Mouse (Mus musculus) kidney, embryonic 14.5 days (tissue): ENCODE measurements around the gene Ssr3. TPM values are rescaled to one million over a fixed set of nuclear protein-coding genes. Genes with fewer than 3 reads are reported as not detected.

Experiments used
- ATAC-seq: fragments of 200-750 bp; cut with Nextera tagmentation; 2 replicates; pipeline ENCODE4 v1.8.0; 2017; ENCODE audit warnings: moderate number of reproducible peaks, mild to moderate bottlenecking, moderate TSS enrichment, moderate library complexity; ENCODE audit not compliant: low FRiP score, low TSS enrichment
- H3K27ac ChIP-seq: fragments of 300-500 bp; sonication (generic); 2 replicates; pipeline ENCODE4 v1.5.1; 2014; ENCODE audit warnings: low read depth, mild to moderate bottlenecking, low read length, moderate library complexity, mixed read lengths
- H3K27me3 ChIP-seq: fragments of 300-500 bp; sonication (generic); 2 replicates; pipeline ENCODE4 v1.6.1; 2014; ENCODE audit warnings: mild to moderate bottlenecking, low read length; ENCODE audit not compliant: control insufficient read depth, insufficient read depth
- H3K36me3 ChIP-seq: fragments of 300-500 bp; sonication (generic); 2 replicates; pipeline ENCODE4 v1.6.1; 2014; ENCODE audit warnings: low read length, mixed read lengths; ENCODE audit not compliant: control insufficient read depth, insufficient read depth
- H3K4me1 ChIP-seq: fragments of 300-500 bp; sonication (generic); 2 replicates; pipeline ENCODE4 v1.6.1; 2014; ENCODE audit warnings: low read length, mixed read lengths; ENCODE audit not compliant: control insufficient read depth, insufficient read depth
- H3K4me2 ChIP-seq: fragments of 300-500 bp; sonication (generic); replicated peaks from 2 replicates; pipeline ENCODE4 v1.6.1; 2014; ENCODE audit warnings: low read depth, mild to moderate bottlenecking, low read length
- H3K4me3 ChIP-seq: fragments of 300-500 bp; sonication (generic); 2 replicates; pipeline ENCODE4 v1.5.1; 2014; ENCODE audit warnings: mild to moderate bottlenecking, low read length
- H3K9ac ChIP-seq: fragments of 300-500 bp; sonication (generic); 2 replicates; pipeline ENCODE4 v1.6.1; 2014; ENCODE audit warnings: low read depth, mild to moderate bottlenecking, low read length, moderate library complexity
- H3K9me3 ChIP-seq: fragments of 300-500 bp; sonication (generic); 2 replicates; pipeline ENCODE4 v1.6.1; 2016; ENCODE audit warnings: low read length; ENCODE audit not compliant: control insufficient read depth
- WGBS: fragments of 180-500 bp; shearing (Covaris S2); extraction: QIAGEN DNeasy Blood & Tissue Kit; methylation state at CpG from one replicate; pipeline ENCODE4 v1.1.7; 2014; 5-methylcytosine and 5-hydroxymethylcytosine counted together
- polyA plus RNA-seq: library from polyadenylated mRNA; unstranded; fragments of >200 nt; fragmentation: Nextera tagmentation; extraction: Ambion mirVana; gene quantifications from 2 replicates; pipeline ENCODE4 v1.2.1, GENCODE M21; 2014

Gene Ssr3
- polyA plus RNA-seq, 1 experiment from 2014 or later, result 323 TPM

DNA sequence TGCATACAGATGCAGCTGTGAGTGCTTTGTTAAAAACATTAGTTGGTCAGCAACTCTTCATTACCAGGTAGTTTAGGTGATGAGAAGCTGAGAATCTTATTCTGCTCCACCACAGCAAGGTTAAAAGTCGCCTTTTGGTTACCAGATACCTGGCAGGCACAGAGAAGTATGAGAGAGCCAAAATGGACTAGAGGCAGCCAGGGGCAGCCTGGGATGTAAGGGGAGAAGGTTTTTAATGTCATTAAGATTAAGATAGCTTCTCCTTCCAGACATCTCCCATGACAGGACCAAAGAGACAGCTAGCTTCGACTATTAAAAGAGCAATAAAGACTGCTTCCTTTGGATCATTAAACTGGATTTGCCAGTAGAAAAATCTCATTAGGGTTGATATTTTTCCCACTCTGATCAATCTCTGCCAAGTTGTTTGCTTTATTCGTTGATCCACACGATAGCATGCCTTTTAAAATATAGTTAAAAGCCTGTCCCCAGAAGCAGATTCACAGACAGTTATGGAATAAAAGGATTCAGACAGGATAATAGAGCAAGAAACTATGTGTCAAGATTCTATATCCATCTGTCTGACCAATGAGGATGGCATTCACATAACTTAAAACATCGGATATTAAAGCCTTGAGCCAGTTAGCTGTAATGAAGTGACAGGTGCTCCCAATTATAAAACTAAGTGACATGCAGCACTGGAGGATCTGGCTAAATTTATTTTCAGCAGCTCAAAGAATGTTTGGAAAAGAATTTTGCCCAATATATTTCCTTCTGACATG is 52.1 kb downstream of the Ssr3 start:
- Histone ChIP-seq H3K27me3 (no peaks in the 10 kb centered on the region), H3K4me3 (no peak overlapping the region), H3K27ac (no peak overlapping the region), H3K4me2 (no peak overlapping the region), H3K4me1 (peaks cover 5% of the 10 kb centered on the region; the same call in 1 of the 2 replicates), H3K36me3 (no peaks in the 10 kb centered on the region), H3K9me3 (no peaks in the 10 kb centered on the region), H3K9ac (no peak overlapping the region)
- 0 out of 2 replicates have a peak, but pooled peaks have one; percentile 43 for ATAC-seq
- 48% methylated on average over 5 of the region's 5 CpGs for whole genome bisulfite sequencing

DNA sequence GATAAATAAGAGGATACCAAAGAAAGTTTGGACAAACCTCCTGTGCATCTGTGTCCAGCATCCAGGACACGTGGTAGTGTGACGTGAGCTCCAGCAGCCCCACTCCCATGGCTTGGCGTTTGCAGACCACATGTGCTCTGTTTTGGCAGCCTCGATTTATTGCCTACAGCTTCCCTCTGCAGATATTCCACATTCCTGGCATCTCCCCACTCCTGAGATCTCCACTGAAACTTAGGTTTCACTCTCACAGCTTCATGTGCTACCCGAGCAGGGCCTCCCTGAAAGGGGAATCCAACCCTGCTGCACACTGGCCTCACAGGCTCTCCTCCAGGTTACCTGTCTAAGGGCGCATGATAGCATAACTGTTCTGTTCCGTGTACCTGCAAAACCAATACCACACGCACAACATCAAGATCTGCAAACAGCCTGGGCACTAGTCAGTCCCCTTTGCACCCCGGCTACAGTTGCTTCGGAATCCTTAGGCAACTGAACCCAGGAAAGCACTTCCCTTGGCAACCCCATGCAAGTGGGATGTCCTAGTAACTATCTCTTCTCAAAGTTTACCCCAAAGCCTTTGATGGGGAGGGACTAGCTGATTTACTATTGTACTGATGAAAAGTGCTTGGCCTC is 54.5 kb downstream of the Ssr3 start:
- Histone ChIP-seq H3K36me3 (no peaks in the 10 kb centered on the region), H3K27me3 (no peaks in the 10 kb centered on the region), H3K9ac (no peak overlapping the region), H3K4me2 (no peak overlapping the region), H3K4me3 (no peak overlapping the region), H3K9me3 (no peaks in the 10 kb centered on the region), H3K27ac (no peak overlapping the region), H3K4me1 (peaks cover 5% of the 10 kb centered on the region; the same call in 1 of the 2 replicates)
- ATAC-seq, result peak; percentile 83; the same call in 1 of the 2 replicates
- 49% methylated on average over 10 of the region's 10 CpGs for WGBS

Other genes starting within 250 kb of the Ssr3 start
- 23.1 and 29.9 TPM in 2 replicates for gene Tiparp, start 135.8 kb upstream of the Ssr3 start, polyA plus RNA-seq